Mouse (Mus musculus) gastrocnemius, adult 18-20 months (tissue): ENCODE data around the gene Gbf1. TPM values are rescaled to one million over a fixed set of nuclear protein-coding genes. Genes with fewer than 3 reads are reported as not detected.
"Not testable (repeated sequence)": the region's sequence is repeated elsewhere in the genome, so short reads cannot be mapped to it uniquely, and the experiment has no call there.

Experiments
- DNase-seq: peaks from one replicate; pipeline ENCODE4 v3.0.0; 2021; ENCODE audit warnings: low spot score
- long read RNA-seq, 2 experiments: library from polyadenylated mRNA; stranded (forward); transcript quantifications; one replicate each; pipeline ENCODE4 v2.0.0; 2021
- total RNA-seq, 2 experiments: library from RNA; stranded (reverse); gene quantifications; 2 replicates each; pipeline ENCODE4 v1.2.3; 2021

Gene Gbf1
- 10 to 100 TPM; 45.6 to 47.6 TPM for total RNA-seq
- long read RNA-seq, experiment 1, full-length matches to known transcripts = 4 of 38 reads
- long read RNA-seq, experiment 1, partial matches to known transcripts = 23 of 38 reads
- long read RNA-seq, experiment 1, other reads (novel, unspliced or antisense) = 11 of 38 reads
- long read RNA-seq, experiment 2, full-length matches to known transcripts = 3 of 22 reads
- long read RNA-seq, experiment 2, partial matches to known transcripts = 12 of 22 reads
- long read RNA-seq, experiment 2, other reads (novel, unspliced or antisense) = 7 of 22 reads

- DNase-seq = peak; percentile 97
Measured at GRCm38 (mm10) chr19:46152127-46152803, at the start of gene Gbf1. Gbf1 (plus strand) TSS chr19:46152509.

- no peak for DNase-seq
Measured at GRCm38 (mm10) chr19:46103437-46104186, 48.7 kb upstream of the Gbf1 start.

DNA sequence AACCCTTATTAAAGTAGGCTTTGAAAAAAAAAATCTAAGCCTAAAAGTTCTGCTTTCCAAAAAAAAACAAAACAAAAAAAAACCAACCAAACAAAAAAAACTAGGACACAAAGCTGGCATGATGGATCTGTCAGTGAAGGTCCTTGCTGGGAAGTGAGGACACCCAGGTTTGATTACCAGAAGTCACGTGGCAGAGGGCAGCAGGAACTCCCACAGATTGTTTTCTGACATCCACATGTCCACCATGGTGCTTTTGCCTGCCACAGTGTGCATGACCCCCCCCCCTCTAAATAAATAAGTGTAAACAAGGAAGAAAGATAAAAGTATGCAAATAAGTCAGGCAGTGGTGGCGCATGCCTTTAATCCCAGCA is 48.1 kb upstream of the Gbf1 start:
- DNase-seq = no peak

DNA sequence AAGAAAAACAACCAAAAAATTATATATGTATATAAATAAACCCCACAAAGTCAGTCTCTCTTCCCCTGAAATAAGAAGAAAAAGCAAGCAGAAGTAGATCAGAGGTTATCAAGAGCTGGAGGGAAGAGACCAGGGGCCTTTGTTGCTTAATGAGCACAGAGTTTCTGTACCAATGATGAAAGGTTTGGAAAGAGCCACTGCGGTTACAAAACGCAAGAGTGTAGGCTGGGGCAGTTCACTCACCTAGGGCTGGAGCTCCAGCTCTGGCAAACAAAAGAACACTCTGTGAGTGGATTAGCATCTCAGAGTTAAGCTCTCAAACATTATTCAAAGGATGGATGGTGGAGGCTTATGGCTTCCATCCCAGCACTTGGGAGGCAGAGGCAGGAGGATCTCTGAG is 42.1 kb upstream of the Gbf1 start:
- DNase-seq = no peak

GRCm38 (mm10) chr19:46110781-46111180 is 41.5 kb upstream of the Gbf1 start:
- no peak for DNase-seq

- DNase-seq = no peak
Measured at GRCm38 (mm10) chr19:46114617-46115016, 37.7 kb upstream of the Gbf1 start.

DNA sequence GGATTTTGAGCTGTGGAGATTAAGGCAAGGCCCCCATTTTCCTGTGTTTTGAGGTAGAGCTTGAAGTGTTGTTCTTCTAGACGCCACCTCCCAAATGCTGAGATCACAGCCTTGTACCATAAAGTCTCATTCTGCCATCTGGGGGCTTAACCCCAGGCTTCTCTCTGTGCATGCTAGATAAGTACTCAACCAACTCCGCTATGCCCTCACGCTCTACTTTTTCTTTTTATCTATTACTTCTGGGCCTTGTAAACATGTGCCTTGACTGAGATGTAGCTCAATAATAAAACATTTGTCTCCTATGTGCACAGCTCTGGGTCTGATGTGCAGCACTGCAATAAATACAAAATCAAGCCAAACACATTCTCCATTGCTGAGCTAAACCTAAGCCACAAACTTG is 32.9 kb upstream of the Gbf1 start:
- DNase-seq = no peak

DNA sequence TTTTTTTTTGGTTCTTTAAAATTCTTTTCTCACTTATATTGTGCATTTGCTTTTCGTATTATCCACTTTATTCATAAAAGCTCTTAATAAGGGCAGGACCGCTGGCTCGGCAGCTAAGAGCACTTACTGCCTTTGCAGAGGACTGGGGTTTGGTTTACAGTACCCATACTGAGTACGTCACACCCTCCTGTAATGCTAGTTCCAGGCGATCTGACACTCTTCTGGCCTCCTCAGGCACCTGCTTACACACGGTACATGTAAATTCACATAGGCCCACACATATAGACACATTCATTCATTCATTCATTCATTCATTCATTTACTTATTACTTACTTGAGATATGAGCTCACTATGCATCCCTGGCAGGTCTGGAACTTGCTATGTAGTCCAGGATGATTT is 31.4 kb upstream of the Gbf1 start:
- DNase-seq = no peak

GRCm38 (mm10) chr19:46123876-46124275 is 28.4 kb upstream of the Gbf1 start:
- no peak for DNase-seq

DNA sequence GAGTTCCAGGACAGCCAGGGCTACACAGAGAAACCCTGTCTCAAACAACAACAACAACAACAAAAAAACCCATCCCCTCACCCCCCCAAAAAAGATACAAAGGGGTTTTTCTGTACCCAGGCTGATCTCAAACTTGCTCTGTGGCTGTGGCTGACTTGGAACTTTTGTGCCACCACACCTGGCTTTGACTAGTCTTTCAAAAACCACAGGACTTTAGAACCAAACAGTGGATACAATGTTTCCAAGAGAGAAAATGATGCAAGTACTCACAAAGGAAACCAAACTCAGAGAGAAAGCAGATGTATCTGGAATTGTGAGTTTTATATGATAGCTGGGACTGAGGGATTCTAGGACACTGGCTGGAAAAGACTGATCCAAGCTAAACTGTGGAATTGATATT is 27.7 kb upstream of the Gbf1 start:
- no peak for DNase-seq

- no peak for DNase-seq
Measured at GRCm38 (mm10) chr19:46126301-46126700, 26.0 kb upstream of the Gbf1 start.

- DNase-seq = not testable (repeated sequence)
Measured at GRCm38 (mm10) chr19:46129737-46130136, 22.6 kb upstream of the Gbf1 start.

GRCm38 (mm10) chr19:46131283-46131682 is 21.0 kb upstream of the Gbf1 start:
- DNase-seq = no peak

GRCm38 (mm10) chr19:46131694-46132525 is 20.4 kb upstream of the Gbf1 start, which contains the start of gene Elovl3:
Elovl3 (plus strand) TSS chr19:46131897.
- peak; percentile 43 for DNase-seq

DNA sequence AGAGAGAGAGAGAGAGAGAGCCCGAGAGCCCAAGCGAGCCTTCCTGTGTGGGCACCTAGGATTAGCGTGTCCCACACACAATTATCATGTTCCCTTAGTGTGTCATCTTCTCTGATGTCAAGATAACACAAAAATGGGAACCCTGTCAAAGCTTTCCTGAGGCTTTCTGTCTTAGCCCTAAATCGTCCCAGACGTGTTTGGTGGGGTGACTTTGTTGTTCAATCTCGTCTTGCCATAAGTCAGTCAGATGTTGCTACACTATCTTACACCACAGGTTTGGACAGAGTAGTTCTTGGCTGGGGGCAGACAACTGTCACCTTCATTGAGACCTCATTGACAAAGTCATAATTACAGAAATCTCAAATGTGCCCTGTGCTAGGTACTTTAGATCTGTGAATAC is 19.7 kb upstream of the Gbf1 start:
- DNase-seq = no peak

DNA sequence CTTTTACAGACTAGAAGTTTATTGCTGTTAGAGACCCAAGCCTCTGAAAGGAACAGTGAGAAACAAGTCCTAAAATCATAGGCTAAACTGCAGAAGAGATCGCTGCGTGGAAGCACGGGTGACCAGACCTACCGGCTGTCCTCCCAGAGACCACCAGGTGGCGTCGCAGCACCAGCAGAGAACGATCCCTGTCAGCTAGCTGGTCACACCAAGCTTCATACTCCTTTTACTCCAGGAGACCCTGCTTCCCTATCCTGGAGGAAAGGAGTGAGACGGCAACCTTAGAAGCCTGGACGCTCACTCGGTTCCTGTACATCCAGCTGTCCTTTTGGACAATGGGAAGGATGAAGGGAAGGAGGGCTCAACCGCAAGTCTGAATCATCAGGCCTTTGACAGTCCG is 17.0 kb upstream of the Gbf1 start:
- DNase-seq = peak; percentile 92

DNA sequence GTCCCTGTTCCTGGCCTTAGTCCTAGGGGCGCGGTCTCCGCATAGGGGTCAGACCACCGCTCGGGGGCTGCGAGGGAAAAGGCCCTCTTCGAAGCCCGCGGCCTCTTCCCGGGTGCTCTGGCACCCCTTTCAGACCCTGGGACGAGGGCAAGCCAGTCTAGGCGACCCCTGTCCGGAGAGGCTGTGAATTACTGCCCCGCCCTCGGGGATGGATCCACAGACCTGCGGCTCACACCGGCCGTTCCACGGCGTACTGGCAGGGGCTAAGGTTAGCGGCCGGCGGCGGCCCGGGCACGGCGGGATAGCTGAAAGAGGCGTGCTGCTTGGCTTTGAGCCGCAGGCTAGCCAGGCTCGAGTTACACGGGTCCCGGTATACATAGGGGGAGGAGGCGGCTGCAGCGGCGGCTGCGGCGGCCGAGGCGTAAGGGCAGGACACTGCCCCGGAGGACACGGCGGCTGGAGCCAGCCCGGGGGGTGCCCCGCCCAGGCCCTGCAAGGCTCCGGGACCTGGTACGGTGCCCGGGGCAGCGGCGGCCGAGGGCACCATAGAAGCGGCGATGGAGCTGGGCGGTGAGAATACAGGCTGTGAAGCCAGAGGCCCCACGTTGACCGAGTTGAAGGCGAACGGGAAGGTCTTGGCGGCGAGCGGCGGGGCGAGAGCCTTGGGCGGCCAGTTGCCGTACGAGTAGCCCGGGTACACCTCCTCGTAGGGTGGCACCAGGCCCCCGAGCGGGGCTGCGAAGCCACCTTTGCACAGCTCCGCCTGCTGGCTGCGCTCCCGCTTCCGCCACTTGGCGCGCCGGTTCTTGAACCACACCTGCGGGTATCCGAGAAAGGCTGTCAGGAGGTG is 16.3 kb upstream of the Gbf1 start:
- DNase-seq = peak; percentile 86

DNA sequence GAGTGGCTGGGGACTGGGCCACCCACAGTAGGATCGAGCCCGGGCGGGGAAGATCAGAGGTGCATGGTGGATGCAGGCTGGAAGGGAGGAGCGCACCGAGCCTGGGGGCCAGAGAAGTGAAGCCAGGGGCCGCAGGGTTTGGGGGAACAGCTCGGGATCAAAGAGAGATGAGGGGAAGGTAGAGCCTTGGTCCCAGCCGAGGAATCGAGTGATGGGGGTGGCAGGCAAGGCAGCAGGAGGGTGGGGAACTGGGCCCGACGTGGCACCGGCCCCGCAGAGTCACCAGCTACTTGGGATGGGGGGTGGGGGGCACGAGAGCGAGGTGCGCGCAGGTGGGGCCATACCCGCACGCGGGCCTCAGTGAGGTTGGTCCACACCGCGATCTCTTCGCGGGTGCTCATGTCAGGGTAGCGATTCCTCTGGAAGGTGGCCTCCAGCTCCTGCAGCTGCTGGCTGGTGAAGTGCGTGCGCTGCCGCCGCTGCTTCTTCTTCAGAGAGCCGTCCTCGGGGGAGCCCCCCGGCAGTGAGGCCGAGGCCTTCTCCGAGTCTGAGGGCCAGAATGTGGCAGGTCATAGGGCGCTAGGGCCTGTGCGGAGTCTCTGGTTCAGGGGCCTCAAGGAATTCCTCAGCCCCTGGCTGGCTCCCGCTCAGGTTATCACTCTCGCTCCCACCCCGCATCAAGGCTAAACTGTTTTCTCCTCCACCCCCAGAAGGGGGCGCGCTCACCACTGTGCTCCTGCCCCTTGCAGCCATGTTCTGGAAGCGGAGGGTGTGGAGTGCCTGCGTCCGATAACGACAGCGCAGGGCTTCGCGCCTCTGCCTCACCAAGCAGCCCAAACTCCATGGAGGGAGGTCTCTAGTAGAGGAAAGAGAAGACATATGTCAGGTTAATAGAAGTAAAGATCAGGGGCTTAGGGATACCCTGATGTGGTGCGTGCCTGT is 15.4 kb upstream of the Gbf1 start:
- DNase-seq = peak; percentile 46

DNA sequence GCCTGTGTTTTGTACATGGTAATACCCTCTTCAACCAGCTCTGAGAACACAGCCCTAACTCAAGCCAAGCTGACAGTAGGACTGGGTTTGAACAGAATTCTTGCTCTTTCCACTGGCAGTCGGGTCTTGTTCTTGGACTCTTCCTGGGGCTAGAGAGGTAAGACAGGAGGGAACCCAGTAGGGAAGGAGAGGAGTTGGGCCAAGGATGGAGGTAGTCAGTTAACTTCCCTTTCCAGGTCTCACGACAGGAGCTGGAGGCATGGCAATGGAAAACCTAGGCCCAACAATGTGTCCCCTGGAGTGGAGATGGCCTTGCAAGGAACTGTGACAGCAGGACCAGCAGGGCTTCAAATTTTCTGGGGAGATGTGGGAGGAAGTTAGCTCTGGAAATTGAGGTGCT is 12.0 kb upstream of the Gbf1 start:
- DNase-seq = no peak

- DNase-seq = no peak
Measured at GRCm38 (mm10) chr19:46141091-46141490, 11.2 kb upstream of the Gbf1 start.
